Mouse (Mus musculus): ENCODE results near the gene Crtac1. TPM values are rescaled to one million over a fixed set of nuclear protein-coding genes. Genes with fewer than 3 reads are reported as not detected.

Gene Crtac1
- total and polyA plus RNA-seq, 2 experiments from 2014 or later, result 0.36 TPM; not detected in 1

- Histone ChIP-seq H3K27ac (ENCODE audit: low read depth) (no peak overlapping the region), H3K4me1 (ENCODE audit: control insufficient read depth, insufficient read depth) (no peaks in the 10 kb centered on the region), H3K9ac (replicated peaks; ENCODE audit: low read depth, low read length) (no peak overlapping the region), H3K4me2 (ENCODE audit: low read depth, low read length) (no peak overlapping the region), H3K36me3 (replicated peaks; ENCODE audit: control insufficient read depth, insufficient read depth, low read length) (no peaks in the 10 kb centered on the region), H3K27me3 (ENCODE audit: control insufficient read depth, insufficient read depth, low read length) (no peaks in the 10 kb centered on the region), H3K4me3 (ENCODE audit: low read depth, low read length) (no peak overlapping the region), H3K9me3 (replicated peaks; ENCODE audit: control insufficient read depth, low read length) (no peaks in the 10 kb centered on the region)
- DNase-seq (ENCODE audit: low spot score), result peak; percentile 13
- no peak for ATAC-seq (ENCODE audit: insufficient read depth, low read depth)
- TF ChIP-seq EP300 (IDR thresholded peaks at IDR 0.05; ENCODE audit: low read depth) (no peak), CTCF (IDR thresholded peaks at IDR 0.05; ENCODE audit: low read depth) (no peak)
- 19% methylated on average over 11 of the region's 11 CpGs for WGBS
Measured at GRCm38 (mm10) chr19:42397281-42397680, 34.3 kb downstream of the Crtac1 start.

GRCm38 (mm10) chr19:42394848-42395534 is 36.6 kb downstream of the Crtac1 start:
- ATAC-seq (ENCODE audit: insufficient read depth, low read depth), result no peak
- no peaks in the 10 kb centered on the region for H3K4me1 ChIP-seq (ENCODE audit: control insufficient read depth, insufficient read depth)
- no peak overlapping the region for H3K27ac ChIP-seq (ENCODE audit: low read depth)
- no peaks in the 10 kb centered on the region for H3K36me3 ChIP-seq (replicated peaks; ENCODE audit: control insufficient read depth, insufficient read depth, low read length)
- H3K4me2 ChIP-seq (ENCODE audit: low read depth, low read length), result no peak overlapping the region
- H3K9ac ChIP-seq (replicated peaks; ENCODE audit: low read depth, low read length), result no peak overlapping the region
- H3K27me3 ChIP-seq (ENCODE audit: control insufficient read depth, insufficient read depth, low read length), result no peaks in the 10 kb centered on the region
- no peak for TF ChIP-seq EP300 (IDR thresholded peaks at IDR 0.05; ENCODE audit: low read depth)
- TF ChIP-seq CTCF (IDR thresholded peaks at IDR 0.05; ENCODE audit: low read depth), result no peak
- H3K4me3 ChIP-seq (ENCODE audit: low read depth, low read length), result no peak overlapping the region
- no peaks in the 10 kb centered on the region for H3K9me3 ChIP-seq (replicated peaks; ENCODE audit: control insufficient read depth, low read length)
- DNase-seq (ENCODE audit: low spot score), result no peak
- whole genome bisulfite sequencing, result 56% methylated on average over 2 of the region's 2 CpGs

- Histone ChIP-seq H3K4me2 (ENCODE audit: low read depth, low read length) (no peak overlapping the region), H3K4me3 (ENCODE audit: low read depth, low read length) (no peak overlapping the region), H3K27me3 (ENCODE audit: control insufficient read depth, insufficient read depth, low read length) (no peaks in the 10 kb centered on the region), H3K27ac (ENCODE audit: low read depth) (no peak overlapping the region), H3K4me1 (ENCODE audit: control insufficient read depth, insufficient read depth) (no peaks in the 10 kb centered on the region), H3K36me3 (replicated peaks; ENCODE audit: control insufficient read depth, insufficient read depth, low read length) (no peaks in the 10 kb centered on the region), H3K9me3 (replicated peaks; ENCODE audit: control insufficient read depth, low read length) (no peaks in the 10 kb centered on the region), H3K9ac (replicated peaks; ENCODE audit: low read depth, low read length) (no peak overlapping the region)
- no peak for TF ChIP-seq CTCF (IDR thresholded peaks at IDR 0.05; ENCODE audit: low read depth)
- TF ChIP-seq EP300 (IDR thresholded peaks at IDR 0.05; ENCODE audit: low read depth), result no peak
- ATAC-seq (ENCODE audit: insufficient read depth, low read depth) (no peak), DNase-seq (ENCODE audit: low spot score) (no peak)
- WGBS, result 73% methylated on average over 4 of the region's 4 CpGs
Measured at GRCm38 (mm10) chr19:42393920-42394319, 37.7 kb downstream of the Crtac1 start.

- DNase-seq (ENCODE audit: low spot score) (no peak), ATAC-seq (ENCODE audit: insufficient read depth, low read depth) (no peak)
- TF ChIP-seq EP300 (IDR thresholded peaks at IDR 0.05; ENCODE audit: low read depth) (no peak), CTCF (IDR thresholded peaks at IDR 0.05; ENCODE audit: low read depth) (no peak)
- H3K27me3 ChIP-seq (ENCODE audit: control insufficient read depth, insufficient read depth, low read length), result no peaks in the 10 kb centered on the region
- no peak overlapping the region for H3K4me2 ChIP-seq (ENCODE audit: low read depth, low read length)
- WGBS, result 77% methylated on average over 8 of the region's 8 CpGs
- no peaks in the 10 kb centered on the region for H3K9me3 ChIP-seq (replicated peaks; ENCODE audit: control insufficient read depth, low read length)
- H3K9ac ChIP-seq (replicated peaks; ENCODE audit: low read depth, low read length), result no peak overlapping the region
- H3K4me3 ChIP-seq (ENCODE audit: low read depth, low read length), result no peak overlapping the region
- no peaks in the 10 kb centered on the region for H3K4me1 ChIP-seq (ENCODE audit: control insufficient read depth, insufficient read depth)
- no peak overlapping the region for H3K27ac ChIP-seq (ENCODE audit: low read depth)
- no peaks in the 10 kb centered on the region for H3K36me3 ChIP-seq (replicated peaks; ENCODE audit: control insufficient read depth, insufficient read depth, low read length)
Measured at GRCm38 (mm10) chr19:42392094-42392493, 39.5 kb downstream of the Crtac1 start.

- ATAC-seq (ENCODE audit: insufficient read depth, low read depth) (no peak), DNase-seq (ENCODE audit: low spot score) (no peak)
- Histone ChIP-seq H3K27me3 (ENCODE audit: control insufficient read depth, insufficient read depth, low read length) (0 out of 2 replicates have a peak, but pooled peaks cover 8% of the 10 kb centered on the region), H3K4me2 (ENCODE audit: low read depth, low read length) (no peak overlapping the region), H3K4me1 (ENCODE audit: control insufficient read depth, insufficient read depth) (no peaks in the 10 kb centered on the region), H3K9ac (replicated peaks; ENCODE audit: low read depth, low read length) (no peak overlapping the region), H3K27ac (ENCODE audit: low read depth) (no peak overlapping the region), H3K4me3 (ENCODE audit: low read depth, low read length) (no peak overlapping the region), H3K36me3 (replicated peaks; ENCODE audit: control insufficient read depth, insufficient read depth, low read length) (no peaks in the 10 kb centered on the region), H3K9me3 (replicated peaks; ENCODE audit: control insufficient read depth, low read length) (no peaks in the 10 kb centered on the region)
- TF ChIP-seq CTCF (IDR thresholded peaks at IDR 0.05; ENCODE audit: low read depth), result no peak
- 83% methylated on average over 14 of the region's 14 CpGs for WGBS
Measured at GRCm38 (mm10) chr19:42389574-42389973, 42.0 kb downstream of the Crtac1 start.
